Mouse (Mus musculus) heart, embryonic 13.5 days (tissue): Measurements from ENCODE around the gene Cdk2ap1. TPM values are rescaled to one million over a fixed set of nuclear protein-coding genes. Genes with fewer than 3 reads are reported as not detected.

ENCODE experiments used
- ATAC-seq: fragments of 200-750 bp; cut with Nextera tagmentation; 2 replicates; pipeline ENCODE4 v1.8.0; 2017; ENCODE audit warnings: moderate TSS enrichment; ENCODE audit not compliant: insufficient number of reproducible peaks, low FRiP score, low TSS enrichment; ENCODE audit errors: extremely low read depth
- H3K27ac ChIP-seq: fragments of 300-500 bp; sonication (generic); replicated peaks from 2 replicates; pipeline ENCODE4 v1.5.1; 2015; ENCODE audit warnings: moderate library complexity, mild to moderate bottlenecking, inconsistent platforms
- H3K27me3 ChIP-seq: fragments of 300-500 bp; sonication (generic); replicated peaks from 2 replicates; pipeline ENCODE4 v1.6.1; 2015; ENCODE audit warnings: mild to moderate bottlenecking, inconsistent platforms
- H3K36me3 ChIP-seq: fragments of 300-500 bp; sonication (generic); 2 replicates; pipeline ENCODE4 v1.6.1; 2015; ENCODE audit warnings: mild to moderate bottlenecking, inconsistent platforms
- H3K4me1 ChIP-seq: fragments of 300-500 bp; sonication (generic); 2 replicates; pipeline ENCODE4 v1.6.1; 2015; ENCODE audit warnings: inconsistent platforms
- H3K4me2 ChIP-seq: fragments of 300-500 bp; sonication (generic); 2 replicates; pipeline ENCODE4 v1.6.1; 2015; ENCODE audit warnings: inconsistent platforms, mild to moderate bottlenecking, moderate library complexity
- H3K4me3 ChIP-seq: fragments of 300-500 bp; sonication (generic); 2 replicates; pipeline ENCODE4 v1.5.1; 2015; ENCODE audit warnings: moderate library complexity, mild to moderate bottlenecking, inconsistent platforms
- H3K9ac ChIP-seq: fragments of 300-500 bp; sonication (generic); 2 replicates; pipeline ENCODE4 v1.6.1; 2015; ENCODE audit warnings: inconsistent platforms, mild to moderate bottlenecking, moderate library complexity
- H3K9me3 ChIP-seq: fragments of 300-500 bp; sonication (generic); 2 replicates; pipeline ENCODE4 v1.6.1; 2016; ENCODE audit warnings: inconsistent platforms
- WGBS: fragments of 180-500 bp; shearing (Covaris S2); methylation state at CpG from one replicate; pipeline ENCODE4 v1.1.7; 2015; ENCODE audit warnings: mixed read lengths; 5-methylcytosine and 5-hydroxymethylcytosine counted together
- polyA plus RNA-seq: library from polyadenylated mRNA; unstranded; fragments of >200 nt; fragmentation: Nextera tagmentation; extraction: Ambion mirVana; gene quantifications from 2 replicates; pipeline ENCODE4 v1.2.1, GENCODE M21; 2015

Cdk2ap1 gene
- polyA plus RNA-seq, 1 experiment from 2014 or later = 20.5 TPM

- 85% methylated on average over 6 of the region's 6 CpGs for WGBS
- no peak overlapping the region for H3K4me3 ChIP-seq
- H3K27me3 ChIP-seq = no peaks in the 10 kb centered on the region
- ATAC-seq = no peak
- no peak overlapping the region for H3K4me2 ChIP-seq
- no peak overlapping the region for H3K27ac ChIP-seq
- no peaks in the 10 kb centered on the region for H3K9me3 ChIP-seq
- no peak overlapping the region for H3K9ac ChIP-seq
- peaks cover 25% of the 10 kb centered on the region for H3K36me3 ChIP-seq
- no peaks in the 10 kb centered on the region for H3K4me1 ChIP-seq
Observed at GRCm38 (mm10) chr5:124364173-124364918, 1.5 kb upstream of the Cdk2ap1 start.

GRCm38 (mm10) chr5:124359641-124360040, 3.2 kb downstream of the Cdk2ap1 start:
- H3K4me3 ChIP-seq = no peak overlapping the region
- no peak overlapping the region for H3K27ac ChIP-seq
- ATAC-seq = no peak
- no peaks in the 10 kb centered on the region for H3K27me3 ChIP-seq
- peaks cover 5% of the 10 kb centered on the region for H3K36me3 ChIP-seq
- H3K4me2 ChIP-seq = no peak overlapping the region
- no peaks in the 10 kb centered on the region for H3K9me3 ChIP-seq
- WGBS = 78% methylated on average over 2 of the region's 2 CpGs
- H3K9ac ChIP-seq = no peak overlapping the region
- 0 out of 2 replicates have a peak, but pooled peaks cover 3% of the 10 kb centered on the region for H3K4me1 ChIP-seq

- Histone ChIP-seq H3K27ac (no peak overlapping the region), H3K36me3 (no peaks in the 10 kb centered on the region), H3K4me3 (no peak overlapping the region), H3K9me3 (no peaks in the 10 kb centered on the region), H3K27me3 (no peaks in the 10 kb centered on the region), H3K9ac (no peak overlapping the region), H3K4me2 (no peak overlapping the region), H3K4me1 (peaks cover 7% of the 10 kb centered on the region)
- 51% methylated on average over 3 of the region's 3 CpGs for WGBS
- ATAC-seq = no peak
Observed at GRCm38 (mm10) chr5:124356695-124357094, 6.2 kb downstream of the Cdk2ap1 start.

GRCm38 (mm10) chr5:124355425-124355959, 7.4 kb downstream of the Cdk2ap1 start:
- H3K4me2 ChIP-seq = peak overlapping the region; percentile 96
- WGBS = 7% methylated on average over 12 of the region's 12 CpGs
- no peak for ATAC-seq
- no peaks in the 10 kb centered on the region for H3K27me3 ChIP-seq
- no peaks in the 10 kb centered on the region for H3K9me3 ChIP-seq
- peak overlapping the region; percentile 71 for H3K4me3 ChIP-seq
- H3K9ac ChIP-seq = peak overlapping the region; percentile 100
- no peak overlapping the region for H3K27ac ChIP-seq
- no peaks in the 10 kb centered on the region for H3K36me3 ChIP-seq
- H3K4me1 ChIP-seq = peaks cover 19% of the 10 kb centered on the region

GRCm38 (mm10) chr5:124354574-124355424, 8.1 kb downstream of the Cdk2ap1 start:
- WGBS = 2% methylated on average over 35 of the region's 60 CpGs
- H3K4me3 ChIP-seq = peak overlapping the region; percentile 71

GRCm38 (mm10) chr5:124353726-124354547, 8.9 kb downstream of the Cdk2ap1 start:
- ATAC-seq = peak; percentile 8; the same call in 1 of the 2 replicates

More at GRCm38 (mm10) chr5:124354574-124355424, 8.1 kb downstream of the Cdk2ap1 start:
- ATAC-seq = 0 out of 2 replicates have a peak, but pooled peaks have one; percentile 14
- peaks cover 24% of the 10 kb centered on the region for H3K4me1 ChIP-seq
- H3K9ac ChIP-seq = peak overlapping the region; percentile 100
- H3K9me3 ChIP-seq = no peaks in the 10 kb centered on the region
- peak overlapping the region; percentile 98 for H3K27ac ChIP-seq
- H3K4me2 ChIP-seq = peak overlapping the region; percentile 96
- H3K36me3 ChIP-seq = peaks cover 6% of the 10 kb centered on the region
- no peaks in the 10 kb centered on the region for H3K27me3 ChIP-seq

GRCm38 (mm10) chr5:124353011-124353725, 9.7 kb downstream of the Cdk2ap1 start:
- ATAC-seq = no peak
- H3K27ac ChIP-seq = peak overlapping the region; percentile 98
- peaks cover 22% of the 10 kb centered on the region for H3K36me3 ChIP-seq
- H3K9me3 ChIP-seq = no peaks in the 10 kb centered on the region
- peaks cover 29% of the 10 kb centered on the region for H3K4me1 ChIP-seq
- peak overlapping the region; percentile 100 for H3K9ac ChIP-seq
- H3K4me2 ChIP-seq = peak overlapping the region; percentile 96
- under 1% methylated on average over 32 of the region's 32 CpGs for WGBS
- peak overlapping the region; percentile 71 for H3K4me3 ChIP-seq
- no peaks in the 10 kb centered on the region for H3K27me3 ChIP-seq

More at GRCm38 (mm10) chr5:124353726-124354547, 8.9 kb downstream of the Cdk2ap1 start:
- H3K27me3 ChIP-seq = no peaks in the 10 kb centered on the region
- under 1% methylated on average over 75 of the region's 132 CpGs for WGBS
- H3K4me3 ChIP-seq = peak overlapping the region; percentile 71
- peak overlapping the region; percentile 96 for H3K4me2 ChIP-seq
- H3K36me3 ChIP-seq = peaks cover 14% of the 10 kb centered on the region
- H3K9me3 ChIP-seq = no peaks in the 10 kb centered on the region
- H3K9ac ChIP-seq = peak overlapping the region; percentile 100
- peaks cover 29% of the 10 kb centered on the region for H3K4me1 ChIP-seq
- peak overlapping the region; percentile 98 for H3K27ac ChIP-seq

GRCm38 (mm10) chr5:124352141-124352920, 10.6 kb downstream of the Cdk2ap1 start:
- Histone ChIP-seq H3K4me3 (peak overlapping the region; percentile 71), H3K9me3 (no peaks in the 10 kb centered on the region)

GRCm38 (mm10) chr5:124351604-124352003, 11.3 kb downstream of the Cdk2ap1 start:
- no peak for ATAC-seq
- no peaks in the 10 kb centered on the region for H3K27me3 ChIP-seq

More at GRCm38 (mm10) chr5:124352141-124352920, 10.6 kb downstream of the Cdk2ap1 start:
- Histone ChIP-seq H3K36me3 (peaks cover 29% of the 10 kb centered on the region), H3K27me3 (no peaks in the 10 kb centered on the region), H3K4me1 (peaks cover 29% of the 10 kb centered on the region), H3K27ac (peak overlapping the region; percentile 98), H3K4me2 (peak overlapping the region; percentile 96), H3K9ac (peak overlapping the region; percentile 100)
- 2% methylated on average over 29 of the region's 30 CpGs for WGBS
- ATAC-seq = peak; percentile 74

More at GRCm38 (mm10) chr5:124351604-124352003, 11.3 kb downstream of the Cdk2ap1 start:
- Histone ChIP-seq H3K4me1 (peaks cover 29% of the 10 kb centered on the region), H3K9me3 (no peaks in the 10 kb centered on the region), H3K4me3 (peak overlapping the region; percentile 71), H3K27ac (peak overlapping the region; percentile 98), H3K9ac (peak overlapping the region; percentile 100), H3K36me3 (peaks cover 35% of the 10 kb centered on the region), H3K4me2 (peak overlapping the region; percentile 96)
- WGBS = 55% methylated on average over 3 of the region's 3 CpGs
